Mouse (Mus musculus) left cerebral cortex, adult 18-20 months (tissue): ENCODE data around the gene Aqp11. TPM values are rescaled to one million over a fixed set of nuclear protein-coding genes. Genes with fewer than 3 reads are reported as not detected.

ENCODE experiments used
- DNase-seq, 2 experiments: peaks; one replicate each; pipeline ENCODE4 v3.0.0; 2021 to 2022; ENCODE audit warnings: low spot score in 2 of 2, mixed read lengths in 1 of 2
- total RNA-seq, 2 experiments: library from RNA; stranded (reverse); gene quantifications; 2 replicates each; pipeline ENCODE4 v1.2.3; 2021

Aqp11 gene
- total RNA-seq, 2 experiments from 2014 or later, result 26.4 to 27.9 TPM

GRCm38 (mm10) chr7:97747787-97748497 lies 9.9 kb upstream of the Aqp11 start:
- peak; percentile 87 to 91 for DNase-seq

- no peak for DNase-seq
Observed at GRCm38 (mm10) chr7:97747176-97747707, 9.2 kb upstream of the Aqp11 start.

GRCm38 (mm10) chr7:97745299-97745698 lies 7.2 kb upstream of the Aqp11 start:
- peak in 1 of 2 experiments; percentile 72 for DNase-seq

GRCm38 (mm10) chr7:97741756-97742291 lies 3.7 kb upstream of the Aqp11 start:
- DNase-seq, result no peak

- no peak for DNase-seq
Observed at GRCm38 (mm10) chr7:97740948-97741347, 2.9 kb upstream of the Aqp11 start.

- DNase-seq, result no peak
Observed at GRCm38 (mm10) chr7:97737256-97737637, 842 bp downstream of the Aqp11 start.

- no peak for DNase-seq
Observed at GRCm38 (mm10) chr7:97735886-97736420, 2.1 kb downstream of the Aqp11 start.

- DNase-seq, result no peak
Observed at GRCm38 (mm10) chr7:97735021-97735420, 3.1 kb downstream of the Aqp11 start.

- no peak for DNase-seq
Observed at GRCm38 (mm10) chr7:97733606-97734005, 4.5 kb downstream of the Aqp11 start.

- no peak for DNase-seq
Observed at GRCm38 (mm10) chr7:97730427-97730826, 7.7 kb downstream of the Aqp11 start.

- no peak for DNase-seq
Observed at GRCm38 (mm10) chr7:97728666-97729614, 9.1 kb downstream of the Aqp11 start.

GRCm38 (mm10) chr7:97726778-97727177 lies 11.3 kb downstream of the Aqp11 start:
- DNase-seq, result no peak

GRCm38 (mm10) chr7:97726080-97726479 lies 12.0 kb downstream of the Aqp11 start:
- no peak for DNase-seq

- DNase-seq, result no peak
Observed at GRCm38 (mm10) chr7:97725401-97725800, 12.7 kb downstream of the Aqp11 start.

- no peak for DNase-seq
Observed at GRCm38 (mm10) chr7:97723646-97724538, 14.2 kb downstream of the Aqp11 start.

GRCm38 (mm10) chr7:97722278-97722918 lies 15.7 kb downstream of the Aqp11 start:
- DNase-seq, result no peak

GRCm38 (mm10) chr7:97720109-97720508 lies 18.0 kb downstream of the Aqp11 start:
- no peak for DNase-seq

GRCm38 (mm10) chr7:97719078-97719477 lies 19.0 kb downstream of the Aqp11 start:
- peak in 1 of 2 experiments; percentile 67 for DNase-seq

GRCm38 (mm10) chr7:97717326-97717725 lies 20.8 kb downstream of the Aqp11 start:
- no peak for DNase-seq

- no peak for DNase-seq
Observed at GRCm38 (mm10) chr7:97714651-97715050, 23.4 kb downstream of the Aqp11 start.
